In the genomic region with DNA sequence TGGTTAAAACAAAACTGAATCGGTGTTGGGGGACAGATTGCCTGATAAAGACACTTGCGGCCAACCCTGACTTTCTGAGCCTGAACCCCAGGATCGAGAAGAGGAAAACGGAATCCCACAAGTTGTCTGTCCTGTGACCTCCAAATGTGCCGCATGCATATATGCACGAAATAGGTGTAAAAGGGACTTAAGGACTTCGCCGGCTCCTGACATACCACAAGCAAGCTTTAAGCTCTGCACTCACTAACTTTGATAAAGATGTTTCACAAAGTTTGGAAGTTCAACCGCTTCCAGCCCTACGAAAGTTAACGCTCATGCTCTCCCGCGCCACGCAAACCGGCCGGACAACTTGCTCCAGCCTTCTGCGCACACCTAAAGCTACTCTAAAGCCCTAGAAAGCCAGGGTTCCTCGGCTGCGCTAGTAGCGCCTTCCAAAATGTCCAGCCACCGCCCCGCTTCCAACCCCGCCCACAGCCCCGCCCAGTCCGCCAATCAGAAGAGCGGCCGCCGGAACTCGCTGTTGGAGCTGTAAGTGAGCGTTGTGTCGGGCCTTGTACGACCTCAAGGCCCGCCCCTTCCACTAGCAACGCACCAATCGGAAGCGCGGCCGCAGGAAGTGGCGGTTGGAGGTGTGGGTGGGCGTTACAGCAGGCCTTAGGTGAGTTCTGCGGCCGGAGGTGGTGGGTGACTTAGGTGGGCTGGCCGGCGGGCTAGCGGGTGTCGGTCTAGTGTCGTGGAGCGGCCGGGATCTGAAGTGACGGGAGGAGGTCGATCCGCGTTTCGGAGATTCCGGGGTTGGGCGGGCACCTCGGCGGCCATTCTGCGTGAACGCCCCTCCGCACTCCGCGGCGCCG, we compare ENCODE assay signal across 7 mouse cellular contexts. TPM values are rescaled to one million over a fixed set of nuclear protein-coding genes. Genes with fewer than 3 reads are reported as not detected.
DNase-seq lines count a peak whose midpoint lies in the region; ATAC-seq lines count a peak whose summit lies in the region.

A gene (plus strand): TSS at position 606 of the 854 bp plus-strand sequence.

- H3K27ac ChIP-seq in intestine, embryonic 16.5 days (ENCODE audit: low read length) = peak within 1 kb of the TSS; percentile 93
- H3K27ac ChIP-seq in midbrain, embryonic 11.5 days (ENCODE audit: low read depth, low read length) = peak within 1 kb of the TSS; percentile 48; the same call in 1 of the 2 replicates

- peak within 1 kb of the TSS; percentile 55 for H3K4me2 ChIP-seq in intestine, embryonic 16.5 days (ENCODE audit: low read depth, low read length)
- peak within 1 kb of the TSS; percentile 58 for H3K4me2 ChIP-seq in midbrain, embryonic 11.5 days

- peaks cover 3% of the 10 kb centered on the region; the same call in 1 of the 2 replicates for H3K4me1 ChIP-seq in intestine, embryonic 16.5 days (ENCODE audit: control insufficient read depth, insufficient read depth, low read length)
- H3K4me1 ChIP-seq in midbrain, embryonic 11.5 days (ENCODE audit: control insufficient read depth, insufficient read depth, low read length) = no peaks in the 10 kb centered on the region

- no peaks in the 10 kb centered on the region for H3K27me3 ChIP-seq in intestine, embryonic 16.5 days (replicated peaks; ENCODE audit: control insufficient read depth, insufficient read depth, low read length)
- H3K27me3 ChIP-seq in midbrain, embryonic 11.5 days (ENCODE audit: control insufficient read depth, insufficient read depth, low read length) = no peaks in the 10 kb centered on the region

- intact Hi-C loops in left cerebral cortex, postnatal 36 days (cut with DNase I) = no loop called here

- ATAC-seq in intestine, embryonic 16.5 days = peak; percentile 99
- peak; percentile 99 for ATAC-seq in midbrain, embryonic 11.5 days (ENCODE audit: low FRiP score)

- 0 out of 2 replicates have a peak, but pooled peaks cover 3% of the 10 kb centered on the region for H3K36me3 ChIP-seq in intestine, embryonic 16.5 days (ENCODE audit: control insufficient read depth, insufficient read depth, low read length)
- H3K36me3 ChIP-seq in midbrain, embryonic 11.5 days (ENCODE audit: control insufficient read depth, insufficient read depth, low read length) = no peaks in the 10 kb centered on the region; the same call in 1 of the 2 replicates

- WGBS in intestine, embryonic 16.5 days = 2% methylated on average over 65 of the region's 65 CpGs
- WGBS in midbrain, embryonic 11.5 days = 2% methylated on average over 65 of the region's 65 CpGs

- DNase-seq in adrenal gland, adult 8-10 months = peak; percentile 89
- peak; percentile 94 for DNase-seq in embryo, embryonic 9.5 days (ENCODE audit: extremely low spot score)
- peak; percentile 79 to 90 for DNase-seq in gastrocnemius, postnatal 4 days (ENCODE audit: low spot score in 2 of 2)
- DNase-seq in left cerebral cortex, postnatal 36 days (ENCODE audit: low spot score in 2 of 2) = peak; percentile 91
- peak; percentile 99 for DNase-seq in midbrain, embryonic 11.5 days (ENCODE audit: low spot score, missing footprints)
- DNase-seq in skeletal muscle tissue, adult 2 months (ENCODE audit: low read depth, low spot score) = peak; percentile 95

- peak within 1 kb of the TSS; percentile 77 for H3K4me3 ChIP-seq in intestine, embryonic 16.5 days (ENCODE audit: low read length)
- H3K4me3 ChIP-seq in midbrain, embryonic 11.5 days (ENCODE audit: low read depth, low read length) = peak within 1 kb of the TSS; percentile 64

- peak within 1 kb of the TSS; percentile 80 for H3K9ac ChIP-seq in intestine, embryonic 16.5 days (ENCODE audit: low read depth, low read length)
- H3K9ac ChIP-seq in midbrain, embryonic 11.5 days (ENCODE audit: low read length) = peak within 1 kb of the TSS; percentile 68

- H3K9me3 ChIP-seq in intestine, embryonic 16.5 days (ENCODE audit: control insufficient read depth, low read length) = no peaks in the 10 kb centered on the region
- H3K9me3 ChIP-seq in midbrain, embryonic 11.5 days (ENCODE audit: control insufficient read depth, low read length) = no peaks in the 10 kb centered on the region

RNA-seq across cellular contexts. Expression of the gene that starts here (rescaled TPM):
- 10 to 100 TPM; 35.7 to 66.3 (median 50.8) TPM for total RNA-seq in adrenal gland, adult 8-10 months (2022)
- 10 to 100 TPM; 41.6 to 49.7 TPM for total RNA-seq in gastrocnemius, postnatal 4 days (2021)
- polyA plus RNA-seq in intestine, embryonic 16.5 days (2015; fragmentation: Nextera tagmentation; extraction: Ambion mirVana) = 72.9 and 77.8 TPM in 2 replicates
- total RNA-seq in left cerebral cortex, postnatal 36 days (2021) = 10 to 100 TPM; 30.3 to 52.3 TPM
- 117 and 129 TPM in 2 replicates for polyA plus RNA-seq in midbrain, embryonic 11.5 days (2014; fragmentation: Nextera tagmentation; extraction: Ambion mirVana)

Comparison
In these comparisons a context has a peak if more than half of its experiments do, and no peak if none do; other contexts are left out.
1. Peak in every context shown above with its lines: DNase-seq, ATAC-seq, H3K4me3 ChIP-seq and H3K27ac ChIP-seq.